Mouse (Mus musculus) thymus, adult 2 months (tissue): ENCODE data around the gene Abcb1a.

Experiments used
- CTCF ChIP-seq: fragments of 200-500 bp; IDR thresholded peaks from 2 replicates; pipeline ENCODE4 v1.5.1; 2012; ENCODE audit warnings: mild to moderate bottlenecking, control low read depth, low read length, moderate library complexity, borderline replicate concordance; ENCODE audit not compliant: control insufficient read depth, poor library complexity, insufficient read depth; ENCODE audit errors: extremely low read depth
- POLR2A ChIP-seq: fragments of 200-500 bp; IDR thresholded peaks from 2 replicates; pipeline ENCODE4 v1.6.1; 2012; ENCODE audit warnings: mild to moderate bottlenecking, low read length, control low read depth, moderate library complexity; ENCODE audit not compliant: control insufficient read depth, poor library complexity, insufficient read depth; ENCODE audit errors: extremely low read depth

- TF ChIP-seq CTCF (no peak), POLR2A (no peak)
Observed at GRCm38 (mm10) chr5:8675952-8676262, 16.0 kb downstream of the Abcb1a start.
